Mouse (Mus musculus) liver, embryonic 12.5 days (tissue): ENCODE results near the gene Cyp4f37. TPM values are rescaled to one million over a fixed set of nuclear protein-coding genes. Genes with fewer than 3 reads are reported as not detected.

Source experiments
- ATAC-seq: fragments of 200-750 bp; cut with Nextera tagmentation; 2 replicates; pipeline ENCODE4 v1.8.0; 2017; ENCODE audit warnings: moderate number of reproducible peaks, mild to moderate bottlenecking, moderate library complexity
- H3K27ac ChIP-seq: fragments of 300-500 bp; sonication (generic); 2 replicates; pipeline ENCODE4 v1.5.1; 2016; ENCODE audit warnings: mild to moderate bottlenecking
- H3K27me3 ChIP-seq: fragments of 300-500 bp; sonication (generic); replicated peaks from 2 replicates; pipeline ENCODE4 v1.6.1; 2016; ENCODE audit warnings: mild to moderate bottlenecking, moderate library complexity
- H3K36me3 ChIP-seq: fragments of 300-500 bp; sonication (generic); 2 replicates; pipeline ENCODE4 v1.6.1; 2016; ENCODE audit warnings: mild to moderate bottlenecking, moderate library complexity
- H3K4me1 ChIP-seq: fragments of 300-500 bp; sonication (generic); 2 replicates; pipeline ENCODE4 v1.6.1; 2016
- H3K4me2 ChIP-seq: fragments of 300-500 bp; sonication (generic); 2 replicates; pipeline ENCODE4 v1.6.1; 2016; ENCODE audit warnings: mild to moderate bottlenecking, moderate library complexity
- H3K4me3 ChIP-seq: fragments of 300-500 bp; sonication (generic); 2 replicates; pipeline ENCODE4 v1.5.1; 2016; ENCODE audit warnings: mild to moderate bottlenecking, moderate library complexity
- H3K9ac ChIP-seq: fragments of 300-500 bp; sonication (generic); 2 replicates; pipeline ENCODE4 v1.6.1; 2016; ENCODE audit warnings: mild to moderate bottlenecking, moderate library complexity
- H3K9me3 ChIP-seq: fragments of 300-500 bp; sonication (generic); replicated peaks from 2 replicates; pipeline ENCODE4 v1.6.1; 2016; ENCODE audit warnings: mild to moderate bottlenecking, moderate library complexity
- WGBS: fragments of 180-500 bp; shearing (Covaris S2); methylation state at CpG from one replicate; pipeline ENCODE4 v1.1.7; 2016; ENCODE audit not compliant: insufficient replicate concordance; 5-methylcytosine and 5-hydroxymethylcytosine counted together
- polyA plus RNA-seq: library from polyadenylated mRNA; unstranded; fragments of >200 nt; fragmentation: Nextera tagmentation; extraction: Ambion mirVana; gene quantifications from 2 replicates; pipeline ENCODE4 v1.2.1, GENCODE M21; 2016

Cyp4f37 gene
- polyA plus RNA-seq, 1 experiment from 2014 or later = not detected

DNA sequence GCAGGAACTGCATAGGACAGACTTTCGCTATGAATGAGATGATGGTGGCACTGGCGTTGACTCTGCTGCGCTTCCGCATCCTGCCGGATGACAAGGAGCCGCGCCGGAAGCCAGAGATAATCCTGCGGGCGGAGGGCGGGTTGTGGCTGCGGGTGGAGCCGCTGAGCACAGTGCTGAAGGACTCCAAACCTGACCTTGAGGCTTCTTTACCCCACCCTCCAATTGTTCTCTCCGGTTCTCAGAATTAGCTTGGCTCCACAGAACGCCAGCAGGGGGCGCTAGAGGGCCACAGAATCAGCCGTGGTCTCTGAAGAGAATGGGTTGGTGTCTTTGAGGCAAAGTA, 13.8 kb downstream of the Cyp4f37 start:
- Histone ChIP-seq H3K36me3 (no peaks in the 10 kb centered on the region), H3K4me1 (peaks cover 4% of the 10 kb centered on the region; the same call in 1 of the 2 replicates), H3K4me3 (peak overlapping the region; percentile 23; the same call in 1 of the 2 replicates), H3K27me3 (no peaks in the 10 kb centered on the region), H3K4me2 (peak overlapping the region; percentile 57), H3K9me3 (no peaks in the 10 kb centered on the region), H3K27ac (no peak overlapping the region), H3K9ac (no peak overlapping the region)
- WGBS = 1% methylated on average over 17 of the region's 17 CpGs
- peak; percentile 30; the same call in 1 of the 2 replicates for ATAC-seq

DNA sequence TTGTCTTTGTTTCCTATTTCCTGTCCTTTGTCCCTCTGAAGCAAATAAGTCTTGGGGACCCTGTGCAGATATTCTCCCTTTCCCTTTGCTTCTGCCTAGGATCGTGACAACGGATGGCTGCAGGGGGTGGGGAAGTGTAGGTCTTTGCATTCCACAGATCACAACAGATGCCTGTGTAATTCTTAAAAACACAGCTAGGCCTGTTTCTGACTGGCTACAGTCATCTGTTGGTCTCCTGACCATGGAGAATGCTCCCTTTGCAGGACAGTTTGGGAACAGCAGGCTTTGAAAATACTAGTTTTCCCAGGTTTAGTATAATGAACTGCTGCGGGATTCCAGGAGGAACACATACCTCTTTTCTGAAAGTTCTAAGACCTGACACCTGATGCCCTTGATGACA, 15.2 kb downstream of the Cyp4f37 start:
- Histone ChIP-seq H3K9me3 (no peaks in the 10 kb centered on the region), H3K4me1 (peaks cover 4% of the 10 kb centered on the region; the same call in 1 of the 2 replicates), H3K4me2 (no peak overlapping the region), H3K9ac (no peak overlapping the region), H3K4me3 (no peak overlapping the region), H3K27me3 (no peaks in the 10 kb centered on the region), H3K36me3 (no peaks in the 10 kb centered on the region), H3K27ac (no peak overlapping the region)
- ATAC-seq = no peak
- WGBS = 53% methylated on average over 3 of the region's 3 CpGs

- Histone ChIP-seq H3K36me3 (no peaks in the 10 kb centered on the region), H3K4me1 (peaks cover 4% of the 10 kb centered on the region; the same call in 1 of the 2 replicates), H3K4me2 (no peak overlapping the region), H3K27ac (no peak overlapping the region), H3K4me3 (no peak overlapping the region), H3K27me3 (no peaks in the 10 kb centered on the region), H3K9me3 (no peaks in the 10 kb centered on the region), H3K9ac (no peak overlapping the region)
- ATAC-seq = no peak
- 64% methylated on average over 2 of the region's 2 CpGs for WGBS
These were observed 16.0 kb downstream of the Cyp4f37 start for GRCm38 (mm10) chr17:32637151-32637550.

GRCm38 (mm10) chr17:32646631-32647030, 25.5 kb downstream of the Cyp4f37 start:
- H3K4me3 ChIP-seq = no peak overlapping the region
- no peaks in the 10 kb centered on the region for H3K4me1 ChIP-seq
- WGBS = 70% methylated on average over 4 of the region's 4 CpGs
- no peak overlapping the region for H3K9ac ChIP-seq
- no peak for ATAC-seq
- no peaks in the 10 kb centered on the region for H3K36me3 ChIP-seq
- no peak overlapping the region for H3K27ac ChIP-seq
- no peaks in the 10 kb centered on the region for H3K27me3 ChIP-seq
- H3K4me2 ChIP-seq = no peak overlapping the region
- no peaks in the 10 kb centered on the region for H3K9me3 ChIP-seq

DNA sequence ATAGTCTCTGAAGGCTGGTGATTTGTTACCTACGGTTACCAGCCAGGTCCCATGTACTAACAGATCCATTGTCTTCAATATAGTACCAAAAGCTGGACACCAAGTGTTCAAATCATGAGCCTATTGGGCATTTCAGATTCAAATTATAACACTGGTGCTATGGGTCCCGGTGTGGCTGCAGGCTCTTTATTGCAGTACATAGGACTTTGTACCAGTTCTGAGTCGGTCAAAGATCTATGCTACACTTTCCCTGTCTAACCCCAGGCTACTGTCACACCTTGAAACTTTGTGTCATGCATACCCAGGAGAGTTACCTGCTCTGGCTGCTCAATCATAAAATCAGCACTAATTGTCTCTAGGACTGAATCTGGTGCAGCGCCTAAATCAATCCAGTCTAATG, 32.8 kb downstream of the Cyp4f37 start:
- Histone ChIP-seq H3K9me3 (no peaks in the 10 kb centered on the region), H3K36me3 (no peaks in the 10 kb centered on the region), H3K27me3 (no peaks in the 10 kb centered on the region), H3K4me2 (no peak overlapping the region), H3K4me3 (no peak overlapping the region), H3K27ac (no peak overlapping the region), H3K9ac (no peak overlapping the region), H3K4me1 (no peaks in the 10 kb centered on the region)
- ATAC-seq = no peak
- 74% methylated on average over 4 of the region's 4 CpGs for WGBS

DNA sequence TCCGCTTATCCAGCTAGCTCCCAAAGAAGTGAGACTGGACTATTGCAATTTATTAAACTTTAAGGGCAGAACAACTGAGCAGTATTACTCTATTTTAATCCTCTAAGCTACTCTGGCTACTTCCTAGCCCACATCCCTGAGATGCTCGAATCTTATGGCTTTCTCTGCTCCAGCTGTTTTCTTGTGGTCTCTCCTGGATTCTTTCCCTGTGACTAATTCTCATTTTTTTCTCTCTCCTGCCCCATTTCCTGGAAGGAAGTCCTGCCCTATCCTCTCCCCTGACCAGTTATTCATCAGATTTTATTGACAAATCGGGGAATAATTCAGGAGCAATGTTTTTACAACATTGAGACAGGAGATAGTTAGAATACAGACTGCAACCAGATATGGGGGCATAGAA, 35.9 kb downstream of the Cyp4f37 start:
- H3K9ac ChIP-seq = no peak overlapping the region
- no peaks in the 10 kb centered on the region for H3K36me3 ChIP-seq
- no peak overlapping the region for H3K4me2 ChIP-seq
- no peaks in the 10 kb centered on the region for H3K9me3 ChIP-seq
- WGBS = 49% methylated on average over 3 of the region's 3 CpGs
- H3K27me3 ChIP-seq = no peaks in the 10 kb centered on the region
- ATAC-seq = no peak
- no peak overlapping the region for H3K4me3 ChIP-seq
- no peaks in the 10 kb centered on the region for H3K4me1 ChIP-seq
- H3K27ac ChIP-seq = no peak overlapping the region

GRCm38 (mm10) chr17:32658246-32658645, 37.1 kb downstream of the Cyp4f37 start:
- Histone ChIP-seq H3K9me3 (no peaks in the 10 kb centered on the region), H3K27ac (no peak overlapping the region), H3K4me2 (no peak overlapping the region), H3K9ac (no peak overlapping the region), H3K36me3 (no peaks in the 10 kb centered on the region), H3K27me3 (no peaks in the 10 kb centered on the region), H3K4me3 (no peak overlapping the region), H3K4me1 (no peaks in the 10 kb centered on the region)
- no peak for ATAC-seq
- WGBS = 66% methylated on average over 1 of the region's 1 CpGs

DNA sequence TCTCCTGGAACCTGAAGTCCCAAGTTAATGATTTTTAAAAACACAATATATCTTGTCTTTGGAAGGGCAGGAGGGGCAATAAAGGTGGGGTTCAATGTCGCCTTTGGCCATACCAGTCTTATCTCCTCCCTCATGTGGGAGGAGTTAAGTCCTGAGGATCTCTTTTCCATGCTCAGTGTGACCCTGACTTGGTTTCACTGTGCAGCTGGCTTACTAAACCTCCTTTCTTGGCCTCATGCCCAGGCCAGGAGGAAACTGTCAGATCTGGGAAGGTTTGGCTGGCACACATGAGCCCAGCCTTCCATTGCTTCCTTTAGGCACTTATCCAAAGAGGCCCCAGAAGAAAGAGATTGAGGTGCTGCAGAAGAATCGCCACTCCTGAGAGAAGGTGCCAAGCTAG, 37.6 kb downstream of the Cyp4f37 start, which contains the start of gene Cyp4f40:
Gene Cyp4f40, plus strand, starts transcription at position 189 of the 400 bp plus-strand sequence.
- no peaks in the 10 kb centered on the region for H3K27me3 ChIP-seq
- H3K4me1 ChIP-seq = no peaks in the 10 kb centered on the region
- no peaks in the 10 kb centered on the region for H3K36me3 ChIP-seq
- no peak within 1 kb of the TSS for H3K4me3 ChIP-seq
- ATAC-seq = no peak
- H3K9me3 ChIP-seq = no peaks in the 10 kb centered on the region
- H3K9ac ChIP-seq = no peak within 1 kb of the TSS
- no peak within 1 kb of the TSS for H3K4me2 ChIP-seq
- H3K27ac ChIP-seq = no peak within 1 kb of the TSS
- 46% methylated on average over 2 of the region's 2 CpGs for WGBS

DNA sequence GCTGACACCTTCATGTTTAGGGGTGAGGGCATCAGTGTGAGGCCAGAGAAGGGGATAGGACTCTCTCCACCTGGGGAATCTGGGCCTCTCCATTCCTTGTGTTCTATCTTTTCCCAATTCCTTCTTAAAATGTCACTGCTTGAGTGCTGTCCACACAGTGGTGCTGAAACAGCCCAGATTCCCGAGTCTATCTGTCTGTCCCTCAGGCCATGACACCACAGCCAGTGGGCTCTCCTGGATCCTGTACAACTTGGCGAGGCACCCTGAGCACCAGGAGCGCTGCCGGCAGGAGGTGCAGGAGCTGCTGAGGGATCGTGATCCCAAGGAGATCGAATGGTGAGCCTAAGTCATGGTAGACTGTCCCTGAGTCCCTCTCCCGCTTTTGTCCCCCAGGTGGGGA, 52.9 kb downstream of the Cyp4f37 start:
- 42% methylated on average over 7 of the region's 7 CpGs for WGBS
- Histone ChIP-seq H3K27ac (no peak overlapping the region), H3K9me3 (no peaks in the 10 kb centered on the region), H3K36me3 (no peaks in the 10 kb centered on the region), H3K27me3 (no peaks in the 10 kb centered on the region), H3K9ac (no peak overlapping the region), H3K4me1 (no peaks in the 10 kb centered on the region), H3K4me3 (no peak overlapping the region), H3K4me2 (no peak overlapping the region)
- ATAC-seq = no peak

GRCm38 (mm10) chr17:32676040-32676635, 55.0 kb downstream of the Cyp4f37 start:
- Histone ChIP-seq H3K27ac (no peak overlapping the region), H3K4me3 (no peak overlapping the region)
- no peak for ATAC-seq

GRCm38 (mm10) chr17:32680404-32680803, 59.3 kb downstream of the Cyp4f37 start:
- no peaks in the 10 kb centered on the region for H3K36me3 ChIP-seq
- no peaks in the 10 kb centered on the region for H3K27me3 ChIP-seq
- H3K4me2 ChIP-seq = no peak overlapping the region
- 28% methylated on average over 2 of the region's 2 CpGs for WGBS
- H3K4me3 ChIP-seq = no peak overlapping the region
- ATAC-seq = no peak
- no peak overlapping the region for H3K9ac ChIP-seq
- no peak overlapping the region for H3K27ac ChIP-seq
- 0 out of 2 replicates have a peak, but pooled peaks cover 6% of the 10 kb centered on the region for H3K4me1 ChIP-seq
- H3K9me3 ChIP-seq = no peaks in the 10 kb centered on the region

More at GRCm38 (mm10) chr17:32676040-32676635, 55.0 kb downstream of the Cyp4f37 start:
- Histone ChIP-seq H3K36me3 (no peaks in the 10 kb centered on the region), H3K4me2 (peak overlapping the region; percentile 6; the same call in 1 of the 2 replicates), H3K9ac (no peak overlapping the region), H3K9me3 (no peaks in the 10 kb centered on the region), H3K27me3 (no peaks in the 10 kb centered on the region), H3K4me1 (no peaks in the 10 kb centered on the region)
- WGBS = 26% methylated on average over 21 of the region's 21 CpGs

DNA sequence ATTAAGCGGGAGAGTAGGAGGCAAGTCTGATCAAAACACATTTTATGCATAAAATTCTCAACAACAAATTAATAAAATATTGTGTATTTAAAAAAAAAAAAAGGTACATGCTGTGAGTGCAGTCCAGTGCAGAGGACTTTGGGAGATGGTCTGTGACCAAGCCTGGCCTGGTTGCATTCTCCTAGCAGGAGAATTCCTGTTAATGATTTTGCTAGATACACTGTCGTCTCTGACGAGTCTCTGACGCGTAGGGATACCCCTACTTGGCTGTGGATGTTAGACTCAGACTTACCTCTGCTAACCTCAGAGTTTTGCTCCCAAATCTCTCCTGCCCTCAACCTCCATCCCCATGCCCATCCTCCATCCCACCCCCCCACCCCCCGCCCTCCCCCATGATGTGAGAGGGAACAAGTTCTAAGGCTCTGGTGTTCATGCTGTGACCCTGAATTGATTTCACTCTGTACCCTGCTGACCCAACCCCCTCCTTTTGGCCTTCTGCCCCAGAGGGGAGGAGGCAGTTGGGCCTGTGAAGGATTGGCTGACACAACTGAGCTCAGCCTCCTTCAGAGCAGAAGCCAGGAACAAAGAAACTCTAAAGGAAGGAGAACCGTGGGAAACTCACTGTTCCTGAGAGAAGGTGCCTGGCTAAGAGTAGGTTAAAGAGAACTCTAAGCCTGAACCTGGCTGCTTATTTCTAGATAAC, 64.1 kb downstream of the Cyp4f37 start, which contains the start of gene Cyp4f15:
Gene Cyp4f15, plus strand, starts transcription at position 580 of the 703 bp plus-strand sequence.
- Histone ChIP-seq H3K9ac (no peak within 1 kb of the TSS), H3K4me2 (peak within 1 kb of the TSS; percentile 40), H3K4me3 (peak within 1 kb of the TSS; percentile 19; the same call in 1 of the 2 replicates), H3K4me1 (0 out of 2 replicates have a peak, but pooled peaks cover 6% of the 10 kb centered on the region), H3K27ac (no peak within 1 kb of the TSS), H3K36me3 (no peaks in the 10 kb centered on the region), H3K9me3 (no peaks in the 10 kb centered on the region), H3K27me3 (no peaks in the 10 kb centered on the region)
- ATAC-seq = peak; percentile 54
- WGBS = 15% methylated on average over 7 of the region's 7 CpGs
